Mouse (Mus musculus) heart, adult 2 months (tissue): Measurements from ENCODE around the gene Ppp1r37. TPM values are rescaled to one million over a fixed set of nuclear protein-coding genes. Genes with fewer than 3 reads are reported as not detected.

Experiments used
- DNase-seq, 2 experiments: peaks; one replicate each; pipeline ENCODE4 v3.0.0; 2021
- H3K27ac ChIP-seq: fragments of 200-600 bp; 2 replicates; pipeline ENCODE4 v1.8.1; 2022
- H3K27me3 ChIP-seq: fragments of 200-500 bp; 2 replicates; pipeline ENCODE4 v1.6.1; 2012; ENCODE audit warnings: mild to moderate bottlenecking, low read length, inconsistent platforms, mixed read lengths; ENCODE audit not compliant: control insufficient read depth, insufficient read depth
- H3K36me3 ChIP-seq: fragments of 200-500 bp; 2 replicates; pipeline ENCODE4 v1.6.1; 2012; ENCODE audit warnings: low read length, inconsistent platforms; ENCODE audit not compliant: control insufficient read depth, insufficient read depth
- H3K4me1 ChIP-seq: fragments of 200-500 bp; 2 replicates; pipeline ENCODE4 v1.6.1; 2011; ENCODE audit warnings: low read length; ENCODE audit not compliant: control insufficient read depth, insufficient read depth
- H3K4me3 ChIP-seq: fragments of 200-600 bp; 2 replicates; pipeline ENCODE4 v1.8.1; 2022
- H3K79me2 ChIP-seq: fragments of 200-500 bp; replicated peaks from 2 replicates; pipeline ENCODE4 v1.6.1; 2012; ENCODE audit warnings: mild to moderate bottlenecking, inconsistent platforms, low read length, moderate library complexity, mixed read lengths; ENCODE audit not compliant: control insufficient read depth, insufficient read depth
- H3K9ac ChIP-seq: fragments of 200-500 bp; 2 replicates; pipeline ENCODE4 v1.6.1; 2012; ENCODE audit warnings: low read depth, mild to moderate bottlenecking, control low read depth, inconsistent platforms, low read length, mixed read lengths
- CTCF ChIP-seq: fragments of 200-600 bp; IDR thresholded peaks from 2 replicates; pipeline ENCODE4 v1.8.1; 2022; ENCODE audit warnings: antibody characterized with exemption, mild to moderate bottlenecking, moderate library complexity
- EP300 ChIP-seq: fragments of 200-500 bp; IDR thresholded peaks from 2 replicates; pipeline ENCODE4 v1.6.1; 2011; ENCODE audit warnings: low read depth, low read length, control low read depth; ENCODE audit not compliant: insufficient read depth
- POLR2A ChIP-seq: fragments of 200-500 bp; IDR thresholded peaks from 2 replicates; pipeline ENCODE4 v1.6.1; 2011; ENCODE audit warnings: mild to moderate bottlenecking, low read depth, low read length, control low read depth; ENCODE audit not compliant: insufficient read depth
- WGBS: fragments of 180-500 bp; shearing (Covaris S2); methylation state at CpG from one replicate; pipeline ENCODE4 v1.1.7; 2018; 5-methylcytosine and 5-hydroxymethylcytosine counted together
- intact Hi-C: fragments of 180-260 bp; cut with DNase I; formaldehyde crosslinking; loops from one replicate; pipeline ENCODE4 v1.15.1; 2025
- polyA plus RNA-seq: library from polyadenylated mRNA; depleted of rRNA; stranded (reverse); fragments of >200 nt; gene quantifications from 2 replicates; pipeline ENCODE4 v1.2.3, GENCODE M21; 2012
- total RNA-seq, 2 experiments: library from RNA; stranded (reverse); gene quantifications; 2 replicates each; pipeline ENCODE4 v1.2.3; 2021

The Ppp1r37 gene
- total and polyA plus RNA-seq, 3 experiments = 58.0 to 69.5 (median 66.4) TPM

GRCm38 (mm10) chr7:19509786-19510185 lies 53.1 kb downstream of the Ppp1r37 start:
- Histone ChIP-seq H3K9ac (no peak overlapping the region), H3K27ac (peak overlapping the region; percentile 82), H3K36me3 (no peaks in the 10 kb centered on the region), H3K4me3 (no peak overlapping the region), H3K4me1 (peaks cover 6% of the 10 kb centered on the region), H3K27me3 (no peaks in the 10 kb centered on the region), H3K79me2 (no peaks in the 10 kb centered on the region)
- no peak for DNase-seq
- TF ChIP-seq CTCF (no peak), EP300 (no peak)
- intact Hi-C loops = loop anchor here (2.0 kb wide), 2 partner anchors 51 to 63 kb away; partner anchors contain the start of gene Mark4
- 92% methylated on average over 7 of the region's 7 CpGs for WGBS

DNA sequence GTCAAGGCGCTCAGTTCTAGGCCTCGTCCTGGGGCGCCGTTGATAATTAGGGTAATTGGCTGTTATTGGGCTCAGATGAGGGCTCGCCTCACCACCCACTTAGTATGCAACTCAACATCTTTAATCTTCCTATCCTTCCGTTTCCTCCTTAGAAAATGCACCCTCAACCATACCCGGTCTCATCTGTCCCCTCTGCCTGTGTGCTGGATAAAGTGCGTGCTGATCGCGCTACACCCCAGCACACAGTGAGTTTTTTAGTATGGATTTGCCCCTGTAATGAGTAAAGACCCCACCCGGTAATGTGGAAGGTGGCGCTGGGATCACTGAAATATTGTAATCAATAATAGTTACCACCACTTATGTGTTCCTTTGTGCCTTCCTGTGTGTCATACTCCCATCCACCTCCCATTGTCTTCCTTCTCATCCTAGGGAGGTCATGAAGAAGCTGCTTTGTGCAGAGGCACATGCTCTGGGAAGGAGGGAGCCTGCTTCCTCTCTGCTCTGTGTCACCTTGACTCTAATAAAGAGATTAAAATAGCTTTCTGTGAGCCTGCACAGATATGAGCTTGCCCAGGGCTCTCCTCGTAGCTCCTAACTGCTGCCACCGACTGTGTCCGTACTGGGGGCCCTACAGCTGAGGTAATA lies 53.8 kb downstream of the Ppp1r37 start:
- Histone ChIP-seq H3K4me1 (peaks cover 6% of the 10 kb centered on the region), H3K27me3 (no peaks in the 10 kb centered on the region), H3K79me2 (no peaks in the 10 kb centered on the region), H3K9ac (peak overlapping the region; percentile 87), H3K36me3 (no peaks in the 10 kb centered on the region), H3K4me3 (peak overlapping the region; percentile 100), H3K27ac (peak overlapping the region; percentile 82)
- WGBS = 1% methylated on average over 15 of the region's 15 CpGs
- intact Hi-C loops = loop anchor here (2.0 kb wide), 1 partner anchor 50 kb away; the partner anchor contains the start of gene Mark4
- TF ChIP-seq CTCF = no peak
- TF ChIP-seq EP300 = no peak
- no peak for TF ChIP-seq POLR2A
- no peak for DNase-seq

GRCm38 (mm10) chr7:19508150-19508923 lies 54.5 kb downstream of the Ppp1r37 start, which contains the start of the genes Bloc1s3 and Trappc6a:
Gene Bloc1s3 (minus strand): TSS chr7:19508367.
Gene Trappc6a (plus strand): TSS chr7:19508395.
- Histone ChIP-seq H3K79me2 (no peaks in the 10 kb centered on the region), H3K9ac (peak within 1 kb of the TSS; percentile 87), H3K4me3 (peak within 1 kb of the TSS; percentile 100), H3K4me1 (peaks cover 6% of the 10 kb centered on the region), H3K36me3 (no peaks in the 10 kb centered on the region), H3K27me3 (no peaks in the 10 kb centered on the region), H3K27ac (peak within 1 kb of the TSS; percentile 82)
- 1% methylated on average over 56 of the region's 56 CpGs for WGBS
- intact Hi-C loops = loop anchor here (2.0 kb wide), 1 partner anchor 50 kb away; the partner anchor contains the start of gene Mark4
- TF ChIP-seq CTCF (peak; percentile 28), EP300 (no peak), POLR2A (peak; percentile 67)
- DNase-seq = peak; percentile 93 to 95

DNA sequence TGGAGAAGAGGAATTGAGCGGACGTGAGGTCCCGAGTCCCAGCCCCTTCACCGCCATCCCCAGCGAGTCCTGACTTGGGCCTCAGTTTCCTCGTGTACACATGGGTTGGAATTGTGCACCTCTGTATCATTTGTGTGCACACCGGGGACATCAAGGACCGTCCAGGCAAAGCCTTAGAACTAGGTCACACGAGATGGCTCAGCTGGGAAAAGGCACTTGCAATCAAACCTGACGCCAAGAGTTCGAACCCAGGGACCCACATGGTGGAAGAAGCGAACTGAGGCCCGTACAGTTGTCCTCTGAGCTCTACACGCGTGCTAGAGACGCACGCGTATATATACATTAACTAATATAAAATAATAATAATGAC lies 55.3 kb downstream of the Ppp1r37 start:
- 8% methylated on average over 18 of the region's 18 CpGs for WGBS

GRCm38 (mm10) chr7:19506969-19507611 lies 55.8 kb downstream of the Ppp1r37 start:
- intact Hi-C loops = no loop called here
- H3K27ac ChIP-seq = no peak overlapping the region

More for the DNA sequence above, 55.3 kb downstream of the Ppp1r37 start:
- peaks cover 6% of the 10 kb centered on the region for H3K4me1 ChIP-seq
- peak overlapping the region; percentile 100 for H3K4me3 ChIP-seq
- no peaks in the 10 kb centered on the region for H3K79me2 ChIP-seq
- H3K27ac ChIP-seq = peak overlapping the region; percentile 82
- no peak for DNase-seq
- H3K9ac ChIP-seq = peak overlapping the region; percentile 61; the same call in 1 of the 2 replicates
- no peak for TF ChIP-seq EP300
- TF ChIP-seq CTCF = no peak
- TF ChIP-seq POLR2A = no peak
- H3K27me3 ChIP-seq = no peaks in the 10 kb centered on the region
- no peaks in the 10 kb centered on the region for H3K36me3 ChIP-seq
- intact Hi-C loops = no loop called here

More at GRCm38 (mm10) chr7:19506969-19507611, 55.8 kb downstream of the Ppp1r37 start:
- DNase-seq = peak; percentile 41 to 53
- Histone ChIP-seq H3K9ac (peak overlapping the region; percentile 61), H3K4me3 (peak overlapping the region; percentile 100), H3K4me1 (peaks cover 6% of the 10 kb centered on the region), H3K36me3 (no peaks in the 10 kb centered on the region), H3K79me2 (no peaks in the 10 kb centered on the region), H3K27me3 (no peaks in the 10 kb centered on the region)
- TF ChIP-seq CTCF = no peak
- no peak for TF ChIP-seq POLR2A
- no peak for TF ChIP-seq EP300
- 8% methylated on average over 71 of the region's 71 CpGs for WGBS
